Mouse (Mus musculus): ENCODE results near the gene Cfd.

The Cfd gene

DNA sequence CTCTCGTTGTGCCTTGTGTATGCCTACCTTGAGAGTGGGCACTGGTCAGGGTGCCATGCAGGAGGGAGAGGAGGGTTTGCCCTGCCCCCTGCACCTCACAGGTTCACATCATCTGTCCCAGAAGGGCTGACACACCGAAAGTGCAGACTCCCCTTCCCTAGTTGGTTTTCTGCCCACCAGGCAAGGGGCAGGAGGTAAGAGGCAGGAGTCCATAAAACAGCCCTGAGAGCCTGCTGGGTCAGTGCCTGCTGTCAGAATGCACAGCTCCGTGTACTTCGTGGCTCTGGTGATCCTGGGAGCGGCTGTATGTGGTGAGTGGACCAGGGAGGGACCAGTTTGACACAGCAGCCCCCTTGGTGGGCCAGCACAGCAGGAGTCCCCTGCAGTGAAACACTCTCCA, at the start of gene Cfd:
Gene Cfd (plus strand): TSS at position 184 of the 400 bp plus-strand sequence.
- no peak for DNase-seq (ENCODE audit: low spot score in 2 of 2)

DNA sequence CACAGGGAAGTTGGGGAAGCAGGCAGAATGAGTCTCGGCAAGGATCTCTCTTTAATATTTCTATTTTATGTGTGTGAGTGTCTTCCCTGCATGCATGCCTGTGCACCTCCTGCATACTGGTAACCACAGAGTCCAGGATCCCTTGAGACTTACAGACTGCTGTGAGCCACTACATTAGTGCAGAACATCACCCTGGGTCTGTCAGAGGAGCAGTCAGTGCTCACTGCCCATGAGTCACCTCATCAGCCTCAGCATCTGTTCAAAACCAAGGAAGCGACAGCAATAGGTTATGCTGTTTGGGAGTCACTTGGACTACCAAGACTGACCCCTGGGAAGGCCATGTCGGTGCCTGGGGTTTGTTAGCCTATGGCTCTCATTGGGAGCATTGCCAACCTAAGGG, 48.3 kb upstream of the Cfd start:
- no peak for DNase-seq (ENCODE audit: low spot score in 2 of 2)

DNA sequence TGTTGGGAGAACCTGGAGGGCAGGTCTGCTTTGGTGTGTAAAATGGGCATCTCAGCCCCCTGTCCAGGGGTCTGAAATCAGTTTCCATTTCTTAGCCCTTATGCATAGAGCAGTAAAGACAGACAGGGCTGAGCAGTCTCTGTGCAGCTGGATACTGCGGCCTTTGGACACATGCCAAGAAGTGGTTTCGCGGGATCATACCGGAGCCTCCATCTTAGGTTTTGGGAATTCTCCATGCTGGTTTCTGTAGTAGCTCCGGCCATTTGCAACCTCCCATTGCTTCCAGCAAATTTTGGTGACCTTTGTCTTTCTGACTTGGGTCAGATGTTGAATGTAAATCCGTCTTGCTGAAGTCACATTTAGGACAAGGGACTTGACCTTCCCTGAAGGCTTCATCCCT, 47.2 kb upstream of the Cfd start:
- DNase-seq (ENCODE audit: low spot score in 2 of 2) = peak in 1 of 2 experiments; percentile 46

DNA sequence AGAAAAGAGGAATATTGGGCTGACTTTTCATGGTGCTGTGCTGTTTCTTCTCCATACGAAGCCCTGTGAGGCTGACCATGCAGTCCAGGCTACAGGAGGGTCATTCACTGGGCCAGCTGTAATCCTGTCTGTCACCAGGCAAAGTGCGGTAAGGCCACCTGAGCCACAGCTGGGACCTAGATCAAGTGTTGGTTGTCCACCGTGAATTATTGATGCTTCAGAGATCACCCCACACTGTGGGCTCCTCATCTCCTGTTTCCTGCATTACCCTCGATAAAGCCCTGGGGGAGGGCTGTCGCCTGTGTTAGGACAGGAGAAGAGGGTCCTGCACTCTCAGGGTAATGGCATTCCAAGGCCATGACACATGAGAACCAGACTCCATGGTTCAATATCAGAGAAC, 44.1 kb upstream of the Cfd start:
- DNase-seq (ENCODE audit: low spot score in 2 of 2) = no peak

DNA sequence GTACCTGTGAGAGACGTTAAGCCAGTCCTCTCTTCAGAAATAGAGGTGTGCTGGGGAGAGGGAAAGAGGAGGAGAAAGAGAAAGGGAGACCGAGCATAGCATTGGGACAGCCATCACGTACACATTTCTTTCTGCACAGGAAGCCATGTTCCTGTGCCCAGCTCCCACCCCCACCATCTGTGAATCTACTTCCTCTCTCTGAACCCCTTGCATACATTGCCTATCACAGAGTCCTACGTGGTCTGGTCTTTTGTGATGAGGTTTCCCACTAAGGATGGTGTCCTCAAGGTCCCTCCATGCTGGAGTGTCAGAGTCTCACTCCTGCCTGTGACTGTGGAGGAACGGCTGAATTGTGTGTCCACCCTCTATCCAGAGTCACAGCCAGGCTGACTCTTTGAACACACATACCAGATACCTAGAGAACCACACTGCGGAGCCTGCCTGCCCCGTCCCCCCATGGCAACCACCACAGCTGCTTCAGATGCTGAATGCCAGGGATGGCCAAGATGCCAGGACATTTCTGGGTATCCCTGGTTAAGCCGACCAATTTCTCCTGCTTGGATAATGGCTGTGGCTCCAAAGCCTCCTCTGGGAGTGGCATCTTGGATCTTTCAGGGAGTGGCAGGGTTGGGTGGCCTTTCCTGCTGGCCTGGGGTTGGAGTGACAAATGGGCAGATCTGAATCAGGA, 40.6 kb upstream of the Cfd start:
- DNase-seq (ENCODE audit: low spot score in 2 of 2) = peak in 1 of 2 experiments; percentile 21

DNA sequence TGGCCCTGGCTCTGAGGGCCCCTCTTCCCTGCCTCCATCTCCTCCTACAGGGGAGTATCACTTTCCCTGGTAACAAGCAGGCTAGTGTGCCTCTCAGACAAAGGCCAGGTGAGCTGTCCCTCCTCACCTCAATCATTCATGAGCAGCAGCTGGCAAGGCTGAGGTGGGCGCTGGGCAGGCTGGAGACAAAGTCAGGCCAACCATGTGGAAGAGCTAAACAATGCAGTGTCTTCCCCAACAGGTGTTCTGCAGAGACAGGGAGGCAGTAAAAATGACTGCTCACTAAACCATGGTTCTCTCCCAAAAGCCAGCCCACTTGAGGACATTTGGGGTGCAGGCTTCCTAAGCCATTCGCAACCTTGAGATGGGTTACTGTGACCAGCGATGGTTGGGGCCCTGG, 39.0 kb upstream of the Cfd start:
- peak in 1 of 2 experiments; percentile 19 for DNase-seq (ENCODE audit: low spot score in 2 of 2)

DNA sequence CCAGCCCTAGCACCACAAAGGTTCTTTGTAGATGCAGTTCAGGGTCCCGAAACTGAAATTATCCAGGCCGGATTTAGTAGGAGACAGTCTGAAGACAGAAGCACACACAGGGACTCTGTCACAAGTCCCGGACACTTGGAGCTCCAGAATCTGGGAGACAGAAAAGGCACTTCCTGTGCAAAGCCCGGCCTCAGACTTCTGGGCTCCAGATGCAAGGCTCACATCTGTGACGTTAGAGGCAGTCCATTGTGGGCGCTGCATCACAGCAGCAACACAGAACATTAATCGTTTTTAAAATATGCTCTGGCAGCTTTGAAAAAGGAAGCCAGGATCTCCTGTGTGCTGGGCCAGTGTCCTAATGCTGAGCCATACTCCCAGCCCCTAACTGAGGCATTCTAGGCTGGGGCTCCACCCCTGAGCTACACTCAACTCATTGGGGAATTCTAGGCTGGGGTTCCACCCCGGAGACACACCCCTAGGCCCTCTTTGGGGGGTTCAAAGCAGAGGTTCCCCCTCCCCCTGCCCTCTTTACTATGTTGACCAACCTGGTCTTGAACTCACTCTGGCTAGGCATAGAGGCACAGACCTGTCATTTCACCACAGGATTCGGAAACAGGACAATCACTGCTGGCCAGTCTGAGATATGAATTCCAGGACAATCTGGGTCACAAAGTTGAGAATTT, 38.4 kb upstream of the Cfd start:
- peak; percentile 26 to 40 for DNase-seq (ENCODE audit: low spot score in 2 of 2)

DNA sequence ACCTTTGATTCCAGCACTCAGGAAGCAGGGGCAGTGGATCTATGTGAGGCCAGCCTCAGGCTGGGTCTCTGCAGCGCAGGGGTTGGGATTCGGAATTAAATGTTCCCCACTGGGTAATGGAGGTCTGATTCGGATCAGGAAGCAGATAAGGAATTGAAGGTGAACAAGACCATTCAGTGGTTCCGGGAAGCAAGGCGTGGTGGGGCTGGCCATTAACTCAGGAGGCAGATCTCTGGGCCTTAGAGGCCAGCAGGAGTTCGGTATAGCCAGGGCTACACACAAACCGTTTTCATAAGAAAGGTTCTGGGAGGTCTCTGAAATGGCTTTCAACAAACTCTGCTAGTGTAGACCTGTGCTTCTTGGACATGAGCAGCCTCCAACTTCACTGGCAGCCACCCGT, 37.8 kb upstream of the Cfd start:
- DNase-seq (ENCODE audit: low spot score in 2 of 2) = no peak

DNA sequence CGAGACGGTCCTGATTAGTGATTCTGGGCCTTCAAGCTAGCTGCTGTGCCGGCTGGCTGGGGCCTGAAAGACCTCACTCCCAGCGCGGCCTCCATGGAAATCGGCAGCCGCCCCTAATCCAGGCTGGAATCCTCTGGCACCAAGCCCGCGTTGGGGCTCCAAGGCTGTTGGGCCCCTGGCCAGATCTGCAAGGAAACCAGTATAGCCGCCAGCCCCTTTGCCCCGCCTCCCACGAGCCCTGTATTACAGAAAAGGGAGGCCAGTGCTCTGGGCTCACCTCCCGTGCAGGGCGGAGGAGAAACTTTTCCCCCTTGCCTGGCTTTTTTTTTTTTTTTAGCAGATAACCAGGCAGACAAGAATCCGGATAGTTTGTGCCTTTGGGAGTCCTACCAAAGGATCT, 37.3 kb upstream of the Cfd start:
- peak; percentile 94 to 95 for DNase-seq (ENCODE audit: low spot score in 2 of 2)

DNA sequence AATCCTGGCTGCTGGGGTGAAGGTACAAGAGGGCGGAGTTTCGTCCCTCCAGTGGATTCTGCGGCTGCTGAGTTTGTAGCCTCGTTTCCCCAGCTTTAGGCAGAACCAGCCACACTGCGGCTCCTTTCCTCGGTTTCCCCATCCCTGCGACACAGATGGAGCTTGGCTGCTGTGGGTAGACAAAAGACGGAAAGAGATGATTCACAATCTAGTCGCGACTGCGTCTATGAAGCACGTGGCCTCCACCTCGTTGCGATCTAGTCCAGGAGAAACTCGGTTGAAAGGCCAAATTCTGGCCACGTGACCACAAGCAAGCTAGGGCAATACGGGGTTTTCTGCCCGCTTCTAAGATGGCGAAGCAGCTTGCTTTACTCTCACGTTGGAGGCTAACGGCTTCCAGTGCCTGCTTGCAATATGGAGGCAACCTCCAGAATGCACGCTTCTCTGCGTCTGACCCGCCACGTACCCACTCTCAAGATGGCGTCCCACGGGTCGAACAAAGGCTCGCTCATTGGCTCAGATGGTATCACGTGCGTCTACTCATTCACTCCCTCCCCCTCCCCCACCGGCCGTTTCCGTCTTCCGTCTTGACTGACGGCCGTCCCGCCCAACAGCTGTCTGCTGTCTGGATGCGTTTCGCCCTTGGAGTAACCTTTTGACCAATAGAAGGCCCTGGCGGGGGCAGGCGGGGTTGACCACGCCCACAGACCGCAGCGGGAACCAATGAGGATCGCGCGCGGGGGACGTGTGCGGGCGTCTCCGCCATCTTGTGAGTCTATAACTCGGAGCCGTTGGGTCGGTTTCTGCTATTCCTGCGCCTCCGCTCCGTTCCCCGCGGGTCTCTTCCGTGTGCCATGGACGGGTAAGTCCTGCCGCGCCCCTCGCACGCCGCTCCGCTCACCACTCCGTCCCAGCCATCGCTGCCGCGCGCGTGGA, 36.5 kb upstream of the Cfd start, which contains the start of gene Ptbp1:
Gene Ptbp1 (plus strand): TSS at position 568 of the 936 bp plus-strand sequence.
- peak; percentile 100 for DNase-seq (ENCODE audit: low spot score in 2 of 2)

DNA sequence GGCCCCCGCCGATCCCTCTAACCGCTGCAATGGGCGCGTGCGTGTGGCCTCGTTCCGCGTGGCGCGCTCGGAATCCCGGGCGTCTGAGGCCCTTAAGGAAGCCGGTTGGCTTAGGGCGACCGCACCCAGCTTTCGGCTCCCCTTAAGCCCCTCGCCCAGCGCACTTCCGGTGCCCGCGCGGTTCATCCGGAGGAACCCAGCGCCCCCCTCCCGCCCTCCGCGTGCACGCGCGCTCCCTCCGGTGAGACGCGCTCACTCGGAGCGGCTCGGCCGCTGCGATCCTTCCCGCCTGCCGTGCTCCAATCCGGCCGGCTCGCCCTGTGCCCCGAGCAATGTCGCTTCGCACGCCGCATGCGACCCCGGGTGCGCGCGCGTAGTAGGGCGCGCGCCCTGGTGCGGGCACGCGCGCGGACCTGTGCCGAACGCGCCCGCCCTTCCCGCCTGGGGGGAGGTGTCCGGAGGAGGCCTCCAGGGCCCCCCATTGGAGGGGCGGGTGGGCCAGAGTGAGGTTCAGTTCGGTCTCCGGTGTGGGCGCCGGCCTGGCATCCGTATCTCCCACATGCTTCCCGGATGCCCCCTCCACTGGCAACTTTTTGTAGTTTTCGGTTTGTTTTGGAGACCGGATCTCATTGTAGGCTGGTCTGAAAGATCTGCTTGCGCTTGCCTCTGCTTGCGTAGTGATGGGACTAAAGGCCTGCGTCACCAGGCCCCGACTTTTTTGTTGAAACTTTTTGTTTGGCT, 35.7 kb upstream of the Cfd start:
- peak; percentile 76 to 78 for DNase-seq (ENCODE audit: low spot score in 2 of 2)

DNA sequence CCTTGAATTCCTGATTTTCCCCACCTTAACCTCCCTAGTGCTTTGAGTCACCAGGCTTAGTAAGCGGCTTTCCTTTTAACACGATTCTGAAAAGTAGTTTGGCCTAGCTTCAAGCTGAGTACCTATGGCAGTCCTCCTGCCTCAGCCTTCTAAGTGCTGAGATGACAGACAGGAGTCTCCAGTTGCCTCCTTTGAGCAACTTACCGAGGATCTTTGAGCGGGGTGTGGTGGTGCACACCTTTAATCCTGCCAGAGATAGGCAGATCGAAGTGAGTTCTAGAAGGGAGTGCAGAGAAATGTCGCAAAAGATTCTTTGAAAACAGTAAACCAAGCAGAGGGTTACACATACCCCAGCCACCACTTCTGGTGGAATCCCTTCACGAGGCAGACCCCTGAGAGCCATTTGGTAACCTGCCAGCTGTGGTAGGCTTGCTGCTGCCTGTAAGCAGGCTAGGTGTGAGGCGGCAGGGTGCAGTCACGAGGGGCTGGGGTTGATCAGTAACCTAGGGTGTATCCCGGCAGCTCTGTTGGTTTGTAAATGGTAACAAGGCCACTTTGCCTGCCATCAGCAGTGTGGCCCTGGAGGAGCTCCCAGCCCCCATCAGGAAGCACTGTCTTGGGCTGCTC, 35.0 kb upstream of the Cfd start:
- peak in 1 of 2 experiments; percentile 65 for DNase-seq (ENCODE audit: low spot score in 2 of 2)

DNA sequence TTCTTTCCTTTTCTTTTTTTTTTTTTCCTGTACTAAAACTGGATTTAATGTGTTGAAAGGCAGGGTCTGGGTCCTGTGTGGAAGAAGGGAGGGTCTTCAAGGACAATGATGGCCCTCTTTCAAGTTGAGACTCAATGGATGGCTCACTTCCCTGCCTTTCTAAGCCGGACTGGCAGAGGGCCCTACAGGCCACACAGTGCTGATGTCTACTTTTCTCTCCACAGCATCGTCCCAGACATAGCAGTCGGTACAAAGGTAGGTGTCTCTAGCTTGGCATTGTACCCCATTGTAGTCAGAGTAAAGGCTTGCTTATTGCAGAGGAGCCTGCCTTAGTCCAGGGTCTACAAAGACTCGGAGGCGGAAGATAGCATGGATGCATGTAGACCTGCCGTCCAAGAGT, 34.4 kb upstream of the Cfd start:
- DNase-seq (ENCODE audit: low spot score in 2 of 2) = no peak

DNA sequence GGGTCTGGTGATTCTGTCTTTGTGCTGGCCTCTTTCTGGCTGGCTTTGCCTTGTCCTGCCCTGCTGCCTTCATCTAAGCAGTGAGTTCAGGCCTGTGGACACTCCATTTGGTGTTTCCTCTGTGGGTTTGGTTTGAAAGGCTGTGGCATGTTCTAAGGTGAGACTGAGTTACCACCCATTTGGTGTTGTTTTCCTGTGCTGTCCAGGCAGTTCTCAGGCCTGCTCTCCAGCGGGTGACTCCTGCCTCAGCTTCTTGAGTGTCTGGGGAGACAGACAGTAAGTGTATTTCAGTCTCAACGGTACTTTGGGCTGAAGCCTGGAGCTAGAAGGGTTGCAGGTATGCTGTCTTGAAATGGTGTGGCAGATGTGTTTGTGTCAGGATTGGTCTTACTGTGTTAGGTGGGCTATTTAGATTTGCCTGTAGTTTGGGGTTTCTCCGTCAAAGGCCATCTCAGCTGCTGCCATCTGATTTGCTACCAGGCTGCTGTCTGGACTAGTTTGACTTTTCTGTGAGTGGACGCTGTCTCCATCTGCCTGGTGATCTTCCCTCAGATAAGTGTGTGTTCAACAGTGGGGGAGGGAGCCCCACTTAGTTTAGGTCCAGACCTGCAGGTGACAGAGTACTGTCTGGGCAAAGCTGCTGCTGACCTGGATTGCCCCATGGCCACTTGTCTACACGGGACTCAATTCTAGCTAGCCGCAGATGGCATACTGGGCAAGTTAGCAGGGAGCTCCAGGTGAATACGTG, 33.8 kb upstream of the Cfd start:
- DNase-seq (ENCODE audit: low spot score in 2 of 2) = peak in 1 of 2 experiments; percentile 44

DNA sequence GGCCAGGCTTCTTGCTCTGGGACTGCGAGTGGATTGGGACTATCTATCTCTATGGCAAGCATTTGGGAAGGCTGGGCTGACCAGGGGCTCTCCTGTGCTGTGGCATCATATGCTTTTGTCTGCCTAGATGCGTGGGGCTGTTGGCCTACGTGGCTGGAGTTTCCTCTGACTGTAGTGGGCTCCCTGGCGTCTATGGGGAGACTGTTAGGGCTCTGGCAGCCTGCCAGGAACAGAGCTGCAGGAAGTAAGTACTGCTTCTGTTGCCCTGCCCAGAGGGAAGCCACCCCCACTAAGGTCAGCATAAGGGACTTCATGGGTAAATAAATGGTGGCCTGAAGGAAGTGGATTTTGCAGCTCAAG, 33.2 kb upstream of the Cfd start:
- DNase-seq (ENCODE audit: low spot score in 2 of 2) = peak; percentile 81 to 85

DNA sequence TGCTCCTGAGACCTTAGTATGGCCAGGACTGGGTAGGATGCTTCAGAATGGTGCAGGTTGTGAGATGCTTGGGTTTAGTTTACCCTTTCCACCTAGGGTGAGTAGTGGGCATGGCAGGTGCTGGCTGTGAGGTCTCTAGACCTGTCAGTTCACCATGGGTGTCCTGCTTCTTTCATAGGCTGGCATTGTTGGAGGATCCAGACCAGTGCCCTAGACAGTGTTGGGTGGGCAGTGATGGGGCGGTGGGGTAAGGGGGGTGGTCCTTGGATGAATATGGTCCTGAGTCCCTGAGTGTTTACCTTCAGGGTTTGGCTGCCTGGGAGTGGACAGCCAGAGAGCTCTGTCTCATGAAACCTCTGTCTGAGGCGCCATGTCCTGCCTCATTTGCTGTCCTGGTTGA, 32.8 kb upstream of the Cfd start:
- no peak for DNase-seq (ENCODE audit: low spot score in 2 of 2)

DNA sequence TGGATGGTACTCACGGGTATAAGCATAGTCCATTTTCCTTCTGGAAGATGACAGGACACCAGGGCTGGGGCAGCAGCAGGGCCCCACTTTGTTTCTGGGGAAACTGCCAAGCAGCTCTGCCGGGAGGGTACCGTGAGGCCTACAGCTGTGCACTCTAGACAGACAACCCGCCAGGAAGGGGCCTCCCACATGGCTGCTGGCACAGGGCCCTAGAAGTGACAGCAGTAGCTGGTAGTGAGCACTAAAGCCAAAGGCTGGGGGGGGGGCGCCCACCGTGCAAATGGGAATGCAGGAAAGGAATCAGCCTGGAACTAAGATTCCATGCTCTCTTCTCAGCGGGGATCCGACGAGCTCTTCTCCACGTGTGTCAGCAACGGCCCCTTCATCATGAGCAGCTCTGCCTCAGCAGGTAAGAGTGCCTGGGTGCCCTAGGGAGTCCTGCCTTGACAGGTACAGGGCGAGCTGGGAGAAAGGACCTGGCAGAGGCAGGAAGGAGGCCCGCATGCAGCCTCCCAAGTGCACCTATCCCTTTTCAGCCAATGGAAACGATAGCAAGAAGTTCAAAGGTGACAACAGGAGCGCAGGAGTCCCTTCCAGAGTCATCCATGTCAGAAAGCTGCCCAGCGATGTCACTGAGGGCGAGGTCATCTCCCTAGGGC, 32.1 kb upstream of the Cfd start:
- peak; percentile 90 to 92 for DNase-seq (ENCODE audit: low spot score in 2 of 2)

DNA sequence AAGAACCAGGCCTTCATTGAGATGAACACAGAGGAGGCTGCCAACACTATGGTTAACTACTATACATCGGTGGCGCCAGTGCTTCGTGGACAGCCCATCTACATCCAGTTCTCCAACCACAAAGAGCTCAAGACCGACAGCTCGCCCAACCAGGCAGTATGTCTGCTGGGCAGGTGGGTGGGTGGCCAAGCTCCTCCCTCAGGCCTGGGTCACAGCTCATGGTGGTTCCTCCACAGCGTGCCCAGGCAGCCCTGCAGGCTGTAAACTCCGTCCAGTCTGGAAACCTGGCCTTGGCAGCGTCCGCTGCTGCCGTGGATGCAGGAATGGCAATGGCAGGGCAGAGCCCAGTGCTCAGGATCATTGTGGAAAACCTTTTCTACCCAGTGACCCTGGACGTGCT, 31.5 kb upstream of the Cfd start:
- no peak for DNase-seq (ENCODE audit: low spot score in 2 of 2)

DNA sequence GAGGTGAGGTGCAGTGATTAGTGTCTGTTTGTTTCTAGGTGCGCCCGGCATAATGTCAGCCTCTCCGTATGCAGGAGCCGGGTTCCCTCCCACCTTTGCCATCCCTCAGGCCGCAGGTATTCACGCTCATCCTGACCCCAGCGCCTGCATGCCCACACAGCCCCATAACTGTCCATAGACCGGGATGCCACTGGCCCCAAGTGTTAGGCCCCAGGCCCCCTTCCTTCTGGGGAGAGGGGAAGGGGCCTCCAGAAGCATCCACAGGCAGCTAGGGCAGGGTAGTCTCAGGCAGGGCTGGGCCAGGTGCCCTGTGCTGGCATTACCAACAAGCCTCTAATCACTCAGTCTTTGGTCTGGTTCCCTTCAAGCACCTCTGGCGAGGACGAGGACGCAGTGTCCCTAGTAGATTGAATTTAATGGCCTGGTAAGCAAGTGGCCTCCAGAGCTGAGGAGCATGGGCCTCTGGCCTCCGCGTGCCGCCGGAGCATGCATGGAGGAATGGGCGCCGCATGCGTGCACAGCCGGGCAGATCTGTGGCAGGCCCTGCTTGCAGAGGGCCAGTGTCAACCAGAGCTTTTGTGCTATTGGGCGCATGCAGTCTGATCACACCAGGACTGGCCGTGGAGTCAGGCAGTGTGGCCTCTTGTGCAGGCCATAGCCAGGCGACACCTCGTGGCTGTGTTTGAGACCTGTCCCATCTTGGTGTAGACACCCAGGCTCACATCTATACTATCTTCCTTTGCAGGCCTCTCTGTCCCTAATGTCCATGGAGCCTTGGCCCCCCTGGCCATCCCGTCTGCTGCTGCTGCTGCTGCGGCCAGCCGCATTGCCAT, 30.4 kb upstream of the Cfd start:
- DNase-seq (ENCODE audit: low spot score in 2 of 2) = no peak

Measured in right cerebral cortex, postnatal 10 days (tissue).